Mouse (Mus musculus) hindbrain, embryonic 13.5 days (tissue): ENCODE measurements around the gene Ckap5. TPM values are rescaled to one million over a fixed set of nuclear protein-coding genes. Genes with fewer than 3 reads are reported as not detected.

Experiments
- ATAC-seq: fragments of 200-750 bp; cut with Nextera tagmentation; 2 replicates; pipeline ENCODE4 v1.8.0; 2017; ENCODE audit warnings: moderate TSS enrichment; ENCODE audit not compliant: low FRiP score
- H3K27ac ChIP-seq: fragments of 300-500 bp; sonication (generic); 2 replicates; pipeline ENCODE4 v1.5.1; 2015; ENCODE audit warnings: inconsistent platforms, mild to moderate bottlenecking, moderate library complexity
- H3K27me3 ChIP-seq: fragments of 300-500 bp; sonication (generic); 2 replicates; pipeline ENCODE4 v1.6.1; 2015; ENCODE audit warnings: mild to moderate bottlenecking, inconsistent platforms
- H3K36me3 ChIP-seq: fragments of 300-500 bp; sonication (generic); 2 replicates; pipeline ENCODE4 v1.6.1; 2015; ENCODE audit warnings: mild to moderate bottlenecking, inconsistent platforms
- H3K4me1 ChIP-seq: fragments of 300-500 bp; sonication (generic); replicated peaks from 2 replicates; pipeline ENCODE4 v1.6.1; 2015; ENCODE audit warnings: inconsistent platforms
- H3K4me2 ChIP-seq: fragments of 300-500 bp; sonication (generic); 2 replicates; pipeline ENCODE4 v1.6.1; 2015; ENCODE audit warnings: inconsistent platforms, mild to moderate bottlenecking, moderate library complexity
- H3K4me3 ChIP-seq: fragments of 300-500 bp; sonication (generic); 2 replicates; pipeline ENCODE4 v1.5.1; 2015; ENCODE audit warnings: mild to moderate bottlenecking, inconsistent platforms
- H3K9ac ChIP-seq: fragments of 300-500 bp; sonication (generic); 2 replicates; pipeline ENCODE4 v1.6.1; 2015; ENCODE audit warnings: mild to moderate bottlenecking, inconsistent platforms
- H3K9me3 ChIP-seq: fragments of 300-500 bp; sonication (generic); 2 replicates; pipeline ENCODE4 v1.6.1; 2016; ENCODE audit warnings: inconsistent platforms
- WGBS: fragments of 180-500 bp; shearing (Covaris S2); methylation state at CpG from one replicate; pipeline ENCODE4 v1.1.7; 2015; 5-methylcytosine and 5-hydroxymethylcytosine counted together
- polyA plus RNA-seq: library from polyadenylated mRNA; unstranded; fragments of >200 nt; fragmentation: Nextera tagmentation; extraction: Ambion mirVana; gene quantifications from 2 replicates; pipeline ENCODE4 v1.2.1, GENCODE M21; 2015

The Ckap5 gene
- polyA plus RNA-seq, 1 experiment from 2014 or later, result 132 TPM

GRCm38 (mm10) chr2:91666386-91666910 lies 139.9 kb downstream of the Ckap5 start:
- H3K36me3 ChIP-seq, result peaks cover 95% of the 10 kb centered on the region
- H3K4me1 ChIP-seq, result no peaks in the 10 kb centered on the region
- WGBS, result 94% methylated on average over 6 of the region's 6 CpGs
- no peak overlapping the region for H3K4me2 ChIP-seq
- H3K9me3 ChIP-seq, result no peaks in the 10 kb centered on the region
- no peak overlapping the region for H3K9ac ChIP-seq
- ATAC-seq, result no peak
- no peak overlapping the region for H3K4me3 ChIP-seq
- H3K27me3 ChIP-seq, result no peaks in the 10 kb centered on the region
- H3K27ac ChIP-seq, result no peak overlapping the region

GRCm38 (mm10) chr2:91667747-91668146 lies 141.2 kb downstream of the Ckap5 start:
- no peaks in the 10 kb centered on the region for H3K9me3 ChIP-seq
- H3K27ac ChIP-seq, result no peak overlapping the region
- H3K9ac ChIP-seq, result no peak overlapping the region
- 83% methylated on average over 2 of the region's 2 CpGs for WGBS
- H3K4me2 ChIP-seq, result no peak overlapping the region
- no peak overlapping the region for H3K4me3 ChIP-seq
- ATAC-seq, result no peak
- peaks cover 97% of the 10 kb centered on the region for H3K36me3 ChIP-seq
- H3K27me3 ChIP-seq, result no peaks in the 10 kb centered on the region
- H3K4me1 ChIP-seq, result no peaks in the 10 kb centered on the region

- Histone ChIP-seq H3K9me3 (no peaks in the 10 kb centered on the region), H3K4me2 (no peak overlapping the region), H3K27ac (no peak overlapping the region), H3K4me1 (no peaks in the 10 kb centered on the region), H3K36me3 (peaks cover 96% of the 10 kb centered on the region), H3K4me3 (no peak overlapping the region), H3K9ac (no peak overlapping the region), H3K27me3 (no peaks in the 10 kb centered on the region)
- 94% methylated on average over 8 of the region's 8 CpGs for WGBS
- ATAC-seq, result no peak
Observed at GRCm38 (mm10) chr2:91669326-91669725, 142.8 kb downstream of the Ckap5 start.

- Histone ChIP-seq H3K9me3 (no peaks in the 10 kb centered on the region), H3K4me1 (no peaks in the 10 kb centered on the region), H3K9ac (no peak overlapping the region), H3K4me3 (no peak overlapping the region), H3K27ac (no peak overlapping the region), H3K27me3 (no peaks in the 10 kb centered on the region), H3K36me3 (peaks cover 96% of the 10 kb centered on the region), H3K4me2 (no peak overlapping the region)
- no peak for ATAC-seq
- WGBS, result 93% methylated on average over 6 of the region's 6 CpGs
Observed at GRCm38 (mm10) chr2:91670038-91670437, 143.5 kb downstream of the Ckap5 start.

Other genes starting within 250 kb of the Ckap5 start
- gene 1110051M20Rik, start 82.1 kb upstream of the Ckap5 start, polyA plus RNA-seq, result 147 and 155 TPM in 2 replicates
- 4.3 and 5.0 TPM in 2 replicates for gene Lrp4, start 69.3 kb upstream of the Ckap5 start, polyA plus RNA-seq
- 0.09 TPM in 1 of 2 replicates, not detected in the other for gene F2, start 109.7 kb downstream of the Ckap5 start, polyA plus RNA-seq
- 12.1 and 15.7 TPM in 2 replicates for gene Zfp408, start 123.0 kb downstream of the Ckap5 start, polyA plus RNA-seq
- 88.6 and 89.0 TPM in 2 replicates for gene Arhgap1, start 123.1 kb downstream of the Ckap5 start, polyA plus RNA-seq
- 35.0 and 35.2 TPM in 2 replicates for gene Atg13, start 183.8 kb downstream of the Ckap5 start, polyA plus RNA-seq
- 20.8 and 24.3 TPM in 2 replicates for gene Harbi1, start 184.1 kb downstream of the Ckap5 start, polyA plus RNA-seq
- gene Ambra1, start 203.4 kb downstream of the Ckap5 start, polyA plus RNA-seq, result 21.8 and 24.4 TPM in 2 replicates